Mouse (Mus musculus): Measurements from ENCODE around the gene U2af1l4.

- TF ChIP-seq CTCF (IDR thresholded peaks at IDR 0.05; ENCODE audit: extremely low read depth, insufficient read depth, insufficient read length, insufficient replicate concordance) (no peak), POLR2A (IDR thresholded peaks at IDR 0.05; ENCODE audit: low read depth, low read length) (no peak)
Measured at GRCm38 (mm10) chr7:30599933-30600353, 36.8 kb downstream of the U2af1l4 start.
